Mouse (Mus musculus) kidney, adult 2 months (tissue): ENCODE measurements at regions not wholly inside any gene's neighbourhood (a gene's known extent, or its start where the extent isn't known, plus 50 kb on each side); places are given as distances from the start of the nearest gene placed in this dataset.
A peak's percentile ranks its signal among the peaks of the same experiment; 100 is the strongest.

Source experiments
- CTCF ChIP-seq: fragments of 200-500 bp; conservative IDR thresholded peaks from 2 replicates; pipeline ENCODE4 v1.5.1; 2011; ENCODE audit warnings: low read depth, mild to moderate bottlenecking, control low read depth, low read length, moderate library complexity, mixed read lengths; ENCODE audit not compliant: insufficient read depth, insufficient read length
- POLR2A ChIP-seq: fragments of 200-500 bp; IDR thresholded peaks from one replicate; pipeline ENCODE4 v1.6.1; 2011; ENCODE audit warnings: low read depth, low read length, control low read depth

DNA sequence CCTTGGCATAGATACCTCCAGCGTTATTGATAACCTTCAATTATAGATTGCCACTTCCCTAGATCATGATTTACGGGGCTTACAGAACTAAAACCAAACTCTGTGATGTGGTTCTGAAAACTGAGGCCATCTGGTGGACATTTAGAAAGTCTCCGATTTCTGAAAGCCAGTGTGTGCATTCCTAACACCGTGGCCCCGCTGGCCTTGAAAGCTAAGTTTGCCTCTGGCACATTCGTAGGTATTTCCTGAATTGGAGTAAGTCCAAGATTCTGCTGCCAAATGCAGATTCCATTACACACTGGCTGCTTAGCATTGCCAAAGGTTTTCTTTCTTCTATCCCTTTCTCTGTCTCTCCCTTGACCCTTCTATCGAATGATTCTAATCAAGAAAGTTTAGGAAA, 55.7 kb upstream of the Tmpo start:
- no peak for TF ChIP-seq POLR2A
- TF ChIP-seq CTCF: peak; percentile 53
